Mouse (Mus musculus): ENCODE data around the gene Gm6020. TPM values are rescaled to one million over a fixed set of nuclear protein-coding genes. Genes with fewer than 3 reads are reported as not detected.

Gm6020 gene
- polyA plus RNA-seq, 1 experiment = not detected

DNA sequence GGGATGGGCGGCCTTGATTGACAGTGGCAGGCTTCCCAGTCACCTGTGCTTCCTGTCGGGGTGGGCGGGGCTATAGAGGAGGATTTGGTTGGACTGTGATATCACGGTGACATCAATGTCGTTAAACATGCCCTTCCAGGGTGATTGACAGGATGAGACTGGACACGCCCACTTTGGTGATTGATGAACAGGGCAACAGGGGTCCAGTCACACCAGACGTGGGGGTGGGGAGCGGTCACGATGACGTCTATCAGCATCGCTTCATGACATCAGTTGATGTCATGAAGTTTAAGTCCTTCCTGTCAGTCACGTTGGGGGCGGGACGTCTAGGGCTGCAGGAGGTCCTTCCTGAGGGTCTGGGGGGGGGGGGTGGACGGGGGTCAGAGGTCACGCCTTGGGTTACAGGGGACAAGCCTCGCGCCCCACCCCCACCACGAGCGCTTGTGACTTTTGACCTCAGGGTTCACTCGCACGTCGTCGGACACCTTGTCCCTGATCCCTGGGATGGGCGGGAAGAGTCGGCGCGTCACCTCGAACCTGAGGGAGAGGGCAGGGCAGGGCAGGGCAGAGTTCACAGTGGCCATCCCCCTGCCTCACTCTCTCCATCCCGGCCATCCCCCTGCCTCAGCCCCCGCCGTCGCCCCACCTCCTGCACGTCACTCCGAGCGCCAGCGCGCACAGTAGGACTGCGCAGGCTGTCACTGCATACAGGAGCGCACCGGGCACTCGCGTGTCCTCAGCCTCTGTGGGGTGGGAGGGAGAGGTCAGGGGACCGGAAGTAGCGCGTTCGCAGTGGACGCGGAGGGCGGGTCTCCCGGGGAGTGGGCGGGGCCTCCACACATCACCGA is 41.2 kb downstream of the Gm6020 start:
- Histone ChIP-seq H3K79me3 (ENCODE audit: low read depth) (no peaks in the 10 kb centered on the region), H3K79me2 (ENCODE audit: control insufficient read depth, insufficient read depth) (no peaks in the 10 kb centered on the region), H3K27me3 (ENCODE audit: control insufficient read depth, insufficient read depth, insufficient read length) (no peaks in the 10 kb centered on the region), H3K36me3 (ENCODE audit: control insufficient read depth, insufficient read depth) (no peaks in the 10 kb centered on the region), H3ac (ENCODE audit: control insufficient read depth, insufficient read length, low read depth) (no peak overlapping the region), H3K4me3 (ENCODE audit: insufficient read depth, poor library complexity, severe bottlenecking) (no peak overlapping the region)
- TF ChIP-seq CTCF (IDR thresholded peaks at IDR 0.05; ENCODE audit: control insufficient read depth, insufficient read depth, insufficient read length) (no peak), FOSL1 (IDR thresholded peaks at IDR 0.05; ENCODE audit: insufficient read depth, low read length, poor library complexity, severe bottlenecking) (no peak), MYOD1 (IDR thresholded peaks at IDR 0.05; ENCODE audit: control insufficient read depth, insufficient read length, low read depth) (no peak), MYOG (IDR thresholded peaks at IDR 0.05; ENCODE audit: control insufficient read depth, extremely low read depth, insufficient read length) (no peak), CEBPB (IDR thresholded peaks at IDR 0.05; ENCODE audit: low read depth) (no peak), MAX (IDR thresholded peaks at IDR 0.05) (no peak), USF1 (IDR thresholded peaks at IDR 0.05; ENCODE audit: low read depth) (no peak)

DNA sequence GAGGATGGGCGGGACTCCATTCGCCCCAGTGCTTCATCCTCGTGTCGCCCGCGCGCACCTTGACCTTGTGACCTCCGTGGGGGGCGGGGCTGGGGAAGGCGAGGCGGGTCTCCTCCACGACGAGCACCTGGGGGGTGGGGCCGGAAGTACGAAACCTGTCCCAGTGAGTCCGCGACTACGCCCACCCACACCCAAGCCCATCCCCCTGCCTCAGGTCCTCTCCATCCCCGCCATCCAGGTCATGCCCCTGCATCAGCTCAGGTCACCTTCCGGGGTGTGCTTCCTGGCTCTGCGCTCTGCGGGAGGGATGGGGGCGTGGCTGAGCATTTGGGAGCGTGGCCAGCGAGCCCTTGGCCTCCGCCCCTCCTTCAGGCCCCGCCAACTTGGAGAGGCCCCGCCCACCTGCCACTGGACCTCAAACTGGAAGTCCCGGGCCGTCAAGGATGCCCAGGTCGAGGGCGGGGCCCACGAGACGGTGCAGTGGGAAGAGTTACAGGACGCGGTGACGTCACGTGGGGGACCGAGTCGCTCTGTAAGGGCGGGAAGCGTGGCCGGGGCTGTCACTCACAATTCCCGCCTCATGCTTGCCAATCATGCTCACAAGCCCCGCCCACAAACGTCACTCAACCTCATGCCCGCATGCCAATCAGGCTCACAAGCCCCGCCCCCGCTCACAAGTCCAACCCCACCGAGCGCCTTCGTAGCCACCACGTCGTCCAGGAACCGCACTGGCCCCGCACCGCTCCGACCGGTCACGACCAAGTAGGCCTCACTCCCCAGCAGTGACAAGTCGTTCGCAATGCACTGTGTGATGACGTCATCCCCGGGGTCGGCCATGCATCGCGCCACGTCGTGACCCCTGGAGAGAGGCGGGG is 42.1 kb downstream of the Gm6020 start:
- no peak overlapping the region for H3ac ChIP-seq (ENCODE audit: control insufficient read depth, insufficient read length, low read depth)
- H3K27me3 ChIP-seq (ENCODE audit: control insufficient read depth, insufficient read depth, insufficient read length) = no peaks in the 10 kb centered on the region
- no peak overlapping the region for H3K4me3 ChIP-seq (ENCODE audit: insufficient read depth, poor library complexity, severe bottlenecking)
- no peaks in the 10 kb centered on the region for H3K36me3 ChIP-seq (ENCODE audit: control insufficient read depth, insufficient read depth)
- TF ChIP-seq MAX (IDR thresholded peaks at IDR 0.05) (no peak), CEBPB (IDR thresholded peaks at IDR 0.05; ENCODE audit: low read depth) (no peak), USF1 (IDR thresholded peaks at IDR 0.05; ENCODE audit: low read depth) (no peak), MYOD1 (IDR thresholded peaks at IDR 0.05; ENCODE audit: control insufficient read depth, insufficient read length, low read depth) (no peak), CTCF (IDR thresholded peaks at IDR 0.05; ENCODE audit: control insufficient read depth, insufficient read depth, insufficient read length) (no peak), MYOG (IDR thresholded peaks at IDR 0.05; ENCODE audit: control insufficient read depth, extremely low read depth, insufficient read length) (no peak), FOSL1 (IDR thresholded peaks at IDR 0.05; ENCODE audit: insufficient read depth, low read length, poor library complexity, severe bottlenecking) (no peak)
- H3K79me3 ChIP-seq (ENCODE audit: low read depth) = no peaks in the 10 kb centered on the region
- no peaks in the 10 kb centered on the region for H3K79me2 ChIP-seq (ENCODE audit: control insufficient read depth, insufficient read depth)

DNA sequence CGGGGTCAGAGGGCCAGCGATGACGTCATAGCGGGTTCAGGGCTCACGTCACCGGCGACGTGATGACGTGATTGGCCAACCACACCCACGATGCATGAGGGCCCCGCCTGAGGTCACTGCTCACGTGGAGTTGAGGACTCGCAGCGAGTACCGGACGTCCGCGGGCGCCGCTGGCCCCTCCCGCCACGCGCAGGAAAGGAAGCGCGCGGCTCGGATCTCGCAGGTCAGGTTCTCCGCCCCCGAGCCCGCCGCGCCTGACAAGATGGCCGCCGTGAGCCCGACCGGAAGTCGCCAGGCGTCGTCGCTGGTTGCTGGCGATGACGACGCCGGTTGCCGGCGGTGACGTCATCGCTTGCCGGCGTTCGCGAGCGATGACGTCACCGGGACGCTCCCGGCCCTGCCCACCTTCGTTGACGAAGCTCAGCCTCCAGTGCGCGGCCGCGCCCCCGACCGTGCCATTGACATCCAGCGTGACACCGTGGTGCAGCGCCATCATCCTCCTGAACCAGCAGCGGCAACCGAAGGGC is 42.8 kb downstream of the Gm6020 start:
- no peaks in the 10 kb centered on the region for H3K36me3 ChIP-seq (ENCODE audit: control insufficient read depth, insufficient read depth)
- H3K27me3 ChIP-seq (ENCODE audit: control insufficient read depth, insufficient read depth, insufficient read length) = no peaks in the 10 kb centered on the region
- H3K4me3 ChIP-seq (ENCODE audit: insufficient read depth, poor library complexity, severe bottlenecking) = no peak overlapping the region
- no peaks in the 10 kb centered on the region for H3K79me3 ChIP-seq (ENCODE audit: low read depth)
- TF ChIP-seq FOSL1 (IDR thresholded peaks at IDR 0.05; ENCODE audit: insufficient read depth, low read length, poor library complexity, severe bottlenecking) (no peak), MYOG (IDR thresholded peaks at IDR 0.05; ENCODE audit: control insufficient read depth, extremely low read depth, insufficient read length) (no peak), CTCF (IDR thresholded peaks at IDR 0.05; ENCODE audit: control insufficient read depth, insufficient read depth, insufficient read length) (no peak), USF1 (IDR thresholded peaks at IDR 0.05; ENCODE audit: low read depth) (no peak), CEBPB (IDR thresholded peaks at IDR 0.05; ENCODE audit: low read depth) (no peak), MAX (IDR thresholded peaks at IDR 0.05) (no peak), MYOD1 (IDR thresholded peaks at IDR 0.05; ENCODE audit: control insufficient read depth, insufficient read length, low read depth) (no peak)
- no peak overlapping the region for H3ac ChIP-seq (ENCODE audit: control insufficient read depth, insufficient read length, low read depth)
- H3K79me2 ChIP-seq (ENCODE audit: control insufficient read depth, insufficient read depth) = no peaks in the 10 kb centered on the region

DNA sequence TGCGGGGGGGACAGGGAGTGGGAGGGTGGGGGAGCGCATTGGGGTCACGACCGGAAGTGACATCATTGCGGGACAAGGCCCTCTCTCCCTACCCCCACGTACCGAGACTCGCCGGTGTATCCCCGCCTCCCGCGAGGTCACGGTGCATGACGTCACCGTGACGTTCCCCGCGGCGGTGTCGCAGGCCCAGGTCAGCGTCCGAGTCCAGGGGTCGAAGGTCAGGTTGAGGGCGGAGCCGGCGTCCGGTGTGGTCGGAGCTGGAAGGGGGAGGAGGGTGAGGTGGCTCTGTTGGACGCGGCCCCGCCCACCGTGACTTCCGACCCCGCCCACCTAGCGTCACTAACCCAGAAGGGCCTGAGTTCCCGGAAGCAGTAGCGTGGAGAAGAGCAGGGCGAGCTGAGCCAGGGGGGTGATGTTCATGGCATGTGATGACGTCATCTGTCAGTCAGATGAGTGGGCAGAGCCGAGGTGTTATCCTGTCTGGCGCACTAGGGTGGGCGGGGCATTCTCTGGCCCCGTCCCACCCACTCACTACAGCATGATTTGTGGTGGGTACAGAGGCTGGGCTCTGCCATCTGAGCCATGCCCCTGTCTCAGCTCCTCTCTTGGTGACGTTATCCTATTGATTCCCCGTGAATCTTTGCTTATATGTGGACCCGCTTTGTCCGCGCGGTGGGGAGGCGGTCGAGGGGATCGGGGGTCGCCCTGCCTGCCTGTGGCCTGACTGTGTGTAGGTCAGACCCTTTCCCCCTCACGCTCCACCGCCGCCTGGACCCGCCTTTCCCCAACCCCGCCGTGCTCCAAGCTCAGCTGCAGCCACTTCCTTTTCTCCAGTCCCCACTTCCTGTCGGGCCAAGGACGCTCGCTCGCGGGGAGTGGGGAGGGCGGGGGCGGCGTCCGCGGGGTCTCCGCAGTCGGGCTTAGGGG is 43.5 kb downstream of the Gm6020 start:
- no peaks in the 10 kb centered on the region for H3K79me2 ChIP-seq (ENCODE audit: control insufficient read depth, insufficient read depth)
- no peaks in the 10 kb centered on the region for H3K36me3 ChIP-seq (ENCODE audit: control insufficient read depth, insufficient read depth)
- no peak for TF ChIP-seq FOSL1 (IDR thresholded peaks at IDR 0.05; ENCODE audit: insufficient read depth, low read length, poor library complexity, severe bottlenecking)
- TF ChIP-seq USF1 (IDR thresholded peaks at IDR 0.05; ENCODE audit: low read depth) = no peak
- no peak for TF ChIP-seq CTCF (IDR thresholded peaks at IDR 0.05; ENCODE audit: control insufficient read depth, insufficient read depth, insufficient read length)
- no peak for TF ChIP-seq MAX (IDR thresholded peaks at IDR 0.05)
- TF ChIP-seq MYOD1 (IDR thresholded peaks at IDR 0.05; ENCODE audit: control insufficient read depth, insufficient read length, low read depth) = no peak
- TF ChIP-seq CEBPB (IDR thresholded peaks at IDR 0.05; ENCODE audit: low read depth) = no peak
- no peak for TF ChIP-seq MYOG (IDR thresholded peaks at IDR 0.05; ENCODE audit: control insufficient read depth, extremely low read depth, insufficient read length)
- H3ac ChIP-seq (ENCODE audit: control insufficient read depth, insufficient read length, low read depth) = no peak overlapping the region
- H3K4me3 ChIP-seq (ENCODE audit: insufficient read depth, poor library complexity, severe bottlenecking) = no peak overlapping the region
- H3K27me3 ChIP-seq (ENCODE audit: control insufficient read depth, insufficient read depth, insufficient read length) = no peaks in the 10 kb centered on the region
- H3K79me3 ChIP-seq (ENCODE audit: low read depth) = no peaks in the 10 kb centered on the region

Measured in C2C12 (cell line).